Mouse (Mus musculus) heart, adult 2 months (tissue): ENCODE data around the gene Hoxb7. TPM values are rescaled to one million over a fixed set of nuclear protein-coding genes. Genes with fewer than 3 reads are reported as not detected.

Source experiments
- DNase-seq, 2 experiments: peaks; one replicate each; pipeline ENCODE4 v3.0.0; 2021
- H3K27ac ChIP-seq: fragments of 200-600 bp; 2 replicates; pipeline ENCODE4 v1.8.1; 2022
- H3K27me3 ChIP-seq: fragments of 200-500 bp; 2 replicates; pipeline ENCODE4 v1.6.1; 2012; ENCODE audit warnings: mild to moderate bottlenecking, low read length, inconsistent platforms, mixed read lengths; ENCODE audit not compliant: control insufficient read depth, insufficient read depth
- H3K36me3 ChIP-seq: fragments of 200-500 bp; 2 replicates; pipeline ENCODE4 v1.6.1; 2012; ENCODE audit warnings: low read length, inconsistent platforms; ENCODE audit not compliant: control insufficient read depth, insufficient read depth
- H3K4me1 ChIP-seq: fragments of 200-500 bp; 2 replicates; pipeline ENCODE4 v1.6.1; 2011; ENCODE audit warnings: low read length; ENCODE audit not compliant: control insufficient read depth, insufficient read depth
- H3K4me3 ChIP-seq: fragments of 200-600 bp; 2 replicates; pipeline ENCODE4 v1.8.1; 2022
- H3K79me2 ChIP-seq: fragments of 200-500 bp; replicated peaks from 2 replicates; pipeline ENCODE4 v1.6.1; 2012; ENCODE audit warnings: mild to moderate bottlenecking, inconsistent platforms, low read length, moderate library complexity, mixed read lengths; ENCODE audit not compliant: control insufficient read depth, insufficient read depth
- H3K9ac ChIP-seq: fragments of 200-500 bp; 2 replicates; pipeline ENCODE4 v1.6.1; 2012; ENCODE audit warnings: low read depth, mild to moderate bottlenecking, control low read depth, inconsistent platforms, low read length, mixed read lengths
- CTCF ChIP-seq: fragments of 200-600 bp; IDR thresholded peaks from 2 replicates; pipeline ENCODE4 v1.8.1; 2022; ENCODE audit warnings: antibody characterized with exemption, mild to moderate bottlenecking, moderate library complexity
- EP300 ChIP-seq: fragments of 200-500 bp; IDR thresholded peaks from 2 replicates; pipeline ENCODE4 v1.6.1; 2011; ENCODE audit warnings: low read depth, low read length, control low read depth; ENCODE audit not compliant: insufficient read depth
- POLR2A ChIP-seq: fragments of 200-500 bp; IDR thresholded peaks from 2 replicates; pipeline ENCODE4 v1.6.1; 2011; ENCODE audit warnings: mild to moderate bottlenecking, low read depth, low read length, control low read depth; ENCODE audit not compliant: insufficient read depth
- WGBS: fragments of 180-500 bp; shearing (Covaris S2); methylation state at CpG from one replicate; pipeline ENCODE4 v1.1.7; 2018; 5-methylcytosine and 5-hydroxymethylcytosine counted together
- intact Hi-C: fragments of 180-260 bp; cut with DNase I; formaldehyde crosslinking; loops from one replicate; pipeline ENCODE4 v1.15.1; 2025
- polyA plus RNA-seq: library from polyadenylated mRNA; depleted of rRNA; stranded (reverse); fragments of >200 nt; gene quantifications from 2 replicates; pipeline ENCODE4 v1.2.3, GENCODE M21; 2012
- total RNA-seq, 2 experiments: library from RNA; stranded (reverse); gene quantifications; 2 replicates each; pipeline ENCODE4 v1.2.3; 2021

Hoxb7 gene
- total and polyA plus RNA-seq, 3 experiments: not detected

- Histone ChIP-seq H3K27me3 (peaks cover 25% of the 10 kb centered on the region), H3K27ac (no peak overlapping the region), H3K4me3 (no peak overlapping the region), H3K4me1 (no peaks in the 10 kb centered on the region), H3K79me2 (no peaks in the 10 kb centered on the region), H3K36me3 (no peaks in the 10 kb centered on the region), H3K9ac (no peak overlapping the region)
- intact Hi-C loops: no loop called here
- no peak for TF ChIP-seq POLR2A
- no peak for TF ChIP-seq EP300
- TF ChIP-seq CTCF: no peak
- no peak for DNase-seq
- 4% methylated on average over 11 of the region's 11 CpGs for WGBS
Observed at GRCm38 (mm10) chr11:96254221-96254620, 32.2 kb upstream of the Hoxb7 start.

- 4% methylated on average over 39 of the region's 39 CpGs for whole genome bisulfite sequencing
- Histone ChIP-seq H3K27ac (no peak overlapping the region), H3K9ac (no peak overlapping the region), H3K4me3 (no peak overlapping the region), H3K79me2 (no peaks in the 10 kb centered on the region), H3K36me3 (no peaks in the 10 kb centered on the region), H3K27me3 (peaks cover 27% of the 10 kb centered on the region), H3K4me1 (no peaks in the 10 kb centered on the region)
- TF ChIP-seq CTCF (no peak), EP300 (no peak), POLR2A (no peak)
- DNase-seq: no peak
- intact Hi-C loops: no loop called here
Observed at GRCm38 (mm10) chr11:96255111-96255995, 31.1 kb upstream of the Hoxb7 start.

DNA sequence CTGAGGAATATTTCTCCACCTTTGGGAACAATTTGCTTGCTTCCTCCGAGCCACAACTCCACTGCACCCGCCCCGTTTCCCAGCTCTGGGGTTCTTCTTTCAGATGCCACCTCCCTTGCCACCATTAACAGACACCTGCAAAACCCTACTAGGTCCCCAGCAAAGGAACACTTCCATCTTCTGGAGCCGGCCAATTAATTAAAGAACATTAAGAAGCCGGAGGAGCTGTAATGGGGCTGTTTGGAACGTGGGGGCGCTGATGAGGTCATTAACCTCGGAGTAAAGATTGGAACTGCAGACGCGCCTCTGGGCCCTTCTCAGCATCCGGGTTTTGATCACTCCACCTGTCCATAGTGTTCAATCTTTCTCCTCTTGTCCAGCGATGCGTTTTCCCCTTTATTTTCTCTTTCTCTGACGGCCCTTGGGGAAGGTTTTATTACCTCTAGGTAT, 30.4 kb upstream of the Hoxb7 start:
- H3K4me1 ChIP-seq: no peaks in the 10 kb centered on the region
- H3K79me2 ChIP-seq: no peaks in the 10 kb centered on the region
- H3K9ac ChIP-seq: no peak overlapping the region
- no peak overlapping the region for H3K4me3 ChIP-seq
- no peaks in the 10 kb centered on the region for H3K36me3 ChIP-seq
- DNase-seq: no peak
- intact Hi-C loops: no loop called here
- no peak for TF ChIP-seq EP300
- TF ChIP-seq CTCF: no peak
- no peak for TF ChIP-seq POLR2A
- 4% methylated on average over 14 of the region's 14 CpGs for WGBS
- no peak overlapping the region for H3K27ac ChIP-seq
- peaks cover 29% of the 10 kb centered on the region for H3K27me3 ChIP-seq

- no peaks in the 10 kb centered on the region for H3K36me3 ChIP-seq
- H3K9ac ChIP-seq: no peak overlapping the region
- 26% methylated on average over 2 of the region's 2 CpGs for WGBS
Observed at GRCm38 (mm10) chr11:96257141-96257540, 29.3 kb upstream of the Hoxb7 start.

GRCm38 (mm10) chr11:96259038-96259437, 27.4 kb upstream of the Hoxb7 start:
- DNase-seq: no peak
- H3K27me3 ChIP-seq: peaks cover 30% of the 10 kb centered on the region
- H3K9ac ChIP-seq: no peak overlapping the region
- H3K36me3 ChIP-seq: no peaks in the 10 kb centered on the region
- H3K4me3 ChIP-seq: no peak overlapping the region
- intact Hi-C loops: no loop called here
- no peaks in the 10 kb centered on the region for H3K79me2 ChIP-seq
- no peak for TF ChIP-seq CTCF
- TF ChIP-seq POLR2A: no peak
- TF ChIP-seq EP300: no peak
- 10% methylated on average over 2 of the region's 2 CpGs for WGBS
- H3K27ac ChIP-seq: no peak overlapping the region
- no peaks in the 10 kb centered on the region for H3K4me1 ChIP-seq

More at GRCm38 (mm10) chr11:96257141-96257540, 29.3 kb upstream of the Hoxb7 start:
- intact Hi-C loops: no loop called here
- Histone ChIP-seq H3K27me3 (peaks cover 25% of the 10 kb centered on the region), H3K4me1 (no peaks in the 10 kb centered on the region), H3K4me3 (no peak overlapping the region), H3K79me2 (no peaks in the 10 kb centered on the region), H3K27ac (no peak overlapping the region)
- no peak for DNase-seq
- no peak for TF ChIP-seq CTCF
- no peak for TF ChIP-seq POLR2A
- TF ChIP-seq EP300: no peak

DNA sequence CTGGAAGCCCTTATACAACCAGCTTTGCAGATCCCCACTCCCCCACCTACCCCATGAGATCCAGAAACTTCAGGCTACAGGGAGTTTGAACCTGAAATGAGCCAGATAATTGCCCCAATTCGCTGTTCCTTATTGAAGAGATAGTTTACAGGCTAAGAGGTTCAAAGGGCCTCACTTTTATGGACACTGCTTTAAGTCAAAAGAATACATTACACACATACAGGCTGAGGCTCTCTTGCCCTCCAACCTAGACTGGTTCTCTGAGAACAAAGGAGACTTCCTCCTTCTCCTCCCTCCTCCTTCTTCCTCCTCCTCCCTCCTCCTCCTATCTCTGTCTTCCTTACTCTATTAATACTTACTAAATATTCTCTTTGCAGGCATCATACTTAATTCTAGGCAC, 26.9 kb upstream of the Hoxb7 start:
- no peaks in the 10 kb centered on the region for H3K36me3 ChIP-seq
- TF ChIP-seq POLR2A (no peak), EP300 (no peak), CTCF (no peak)
- no peak overlapping the region for H3K4me3 ChIP-seq
- no peak overlapping the region for H3K27ac ChIP-seq
- no peaks in the 10 kb centered on the region for H3K4me1 ChIP-seq
- DNase-seq: no peak
- intact Hi-C loops: no loop called here
- no peaks in the 10 kb centered on the region for H3K79me2 ChIP-seq
- H3K9ac ChIP-seq: no peak overlapping the region
- WGBS: 7% methylated on average over 1 of the region's 1 CpGs
- peaks cover 26% of the 10 kb centered on the region for H3K27me3 ChIP-seq
